Mouse (Mus musculus): ENCODE data around the gene Wdr41. TPM values are rescaled to one million over a fixed set of nuclear protein-coding genes. Genes with fewer than 3 reads are reported as not detected.

Wdr41 gene
- 10 to 100 TPM; 22.0 to 23.2 (median 22.8) TPM for total RNA-seq (2022)

DNA sequence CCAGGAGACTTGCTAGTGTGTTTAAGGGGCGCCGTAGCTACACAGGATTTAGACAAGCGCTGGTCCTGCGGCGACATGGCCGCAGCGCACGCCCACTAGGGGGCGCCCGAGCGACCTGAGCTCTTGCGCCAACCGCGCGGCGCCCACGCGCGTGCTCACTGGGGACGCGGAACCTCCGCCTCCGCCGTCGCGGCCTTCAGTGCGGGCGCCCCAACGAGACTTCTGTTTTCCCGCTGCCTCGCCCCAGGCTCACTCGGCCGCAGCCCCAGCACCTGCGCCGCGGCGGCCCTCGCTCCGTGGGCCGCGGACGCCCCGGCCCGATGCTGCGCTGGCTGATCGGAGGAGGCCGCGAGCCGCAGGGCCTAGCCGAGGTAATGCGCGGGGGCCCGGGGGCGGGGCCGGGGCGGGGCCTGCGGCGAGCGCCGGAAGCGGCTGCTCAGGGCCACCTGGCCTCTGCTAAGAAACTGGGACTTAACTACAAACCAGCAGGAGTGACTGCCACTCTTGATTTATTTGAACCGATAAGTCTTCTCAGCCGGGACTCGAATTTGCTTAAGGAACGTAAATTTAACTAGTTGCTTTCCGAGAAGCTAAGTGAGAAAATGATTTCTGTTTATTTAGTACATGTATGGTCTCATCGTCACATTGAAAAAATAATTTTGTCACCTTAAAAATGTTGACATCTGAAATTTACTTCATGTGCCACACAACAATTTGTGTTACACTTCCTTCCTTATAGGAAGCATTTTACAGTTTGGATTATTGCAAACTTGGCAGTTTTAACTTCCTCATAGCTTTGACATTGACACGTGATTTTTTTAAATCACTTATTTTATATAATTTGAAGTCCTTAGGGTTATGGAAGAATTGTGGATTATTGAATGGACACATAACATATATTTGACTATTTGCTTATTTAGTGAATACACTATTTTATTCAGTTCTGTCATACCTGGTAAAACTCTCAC is at the start of gene Wdr41:
Gene Wdr41, plus strand, starts transcription at position 126 of the 968 bp plus-strand sequence.
- DNase-seq (ENCODE audit: low spot score in 2 of 2): peak; percentile 78 to 91

DNA sequence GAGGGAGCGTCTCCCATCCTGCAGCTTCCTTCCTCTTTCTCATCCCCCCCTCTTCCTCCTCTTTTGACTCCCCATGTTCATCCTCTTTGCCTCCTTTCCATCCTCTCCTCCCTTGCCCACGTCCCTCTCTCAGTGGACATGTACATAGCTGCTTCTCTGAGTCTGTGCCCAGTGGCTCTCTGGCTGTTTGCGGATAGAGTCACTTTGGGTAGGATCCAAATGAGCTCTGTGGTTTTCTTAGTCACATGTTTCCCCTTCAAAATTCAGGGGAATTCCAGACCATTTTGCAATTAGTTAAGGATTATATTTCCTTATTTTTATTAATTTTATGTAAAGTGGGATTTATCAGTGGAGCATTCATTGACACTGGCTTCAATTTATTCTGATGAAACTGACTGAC is 48.1 kb upstream of the Wdr41 start:
- no peak for DNase-seq (ENCODE audit: low spot score in 2 of 2)

DNA sequence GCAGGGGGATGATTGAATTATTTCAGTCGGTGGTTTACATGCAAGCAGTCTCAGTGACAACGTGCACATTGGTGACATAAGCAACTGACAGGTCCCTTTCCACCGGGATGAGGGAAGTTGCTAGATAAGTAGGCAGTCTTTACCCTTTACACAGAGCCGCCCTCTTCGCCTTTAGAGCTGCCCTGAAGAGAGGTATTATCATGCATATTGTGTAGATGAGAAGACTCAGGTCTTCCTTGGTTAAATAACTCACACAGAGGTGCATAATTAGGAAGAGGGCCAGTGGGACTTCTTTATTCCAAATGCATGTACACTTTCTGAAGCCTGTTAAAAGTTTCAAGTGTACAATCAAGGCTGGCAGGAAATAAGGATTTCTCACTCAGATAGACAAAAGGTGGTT is 37.7 kb upstream of the Wdr41 start:
- no peak for DNase-seq (ENCODE audit: low spot score in 2 of 2)

DNA sequence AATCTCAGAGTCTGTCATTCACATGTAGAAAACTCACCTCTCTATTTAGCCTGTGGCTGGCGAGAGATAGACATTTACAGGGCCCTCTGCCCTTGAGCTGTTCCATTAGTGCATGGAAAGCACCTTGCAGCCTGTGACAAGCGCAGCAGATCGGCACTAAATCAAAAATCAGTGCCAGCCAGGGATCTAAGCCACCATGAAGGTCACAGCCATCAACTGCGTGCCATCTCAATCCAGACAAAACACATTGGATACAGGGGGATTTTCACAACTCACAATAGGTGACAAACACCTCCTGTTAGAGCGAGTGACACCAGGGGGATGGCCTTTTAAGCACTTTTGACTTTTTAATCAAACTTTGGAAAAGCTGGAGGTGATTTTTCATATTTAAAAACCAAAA is 36.0 kb upstream of the Wdr41 start:
- no peak for DNase-seq (ENCODE audit: low spot score in 2 of 2)

DNA sequence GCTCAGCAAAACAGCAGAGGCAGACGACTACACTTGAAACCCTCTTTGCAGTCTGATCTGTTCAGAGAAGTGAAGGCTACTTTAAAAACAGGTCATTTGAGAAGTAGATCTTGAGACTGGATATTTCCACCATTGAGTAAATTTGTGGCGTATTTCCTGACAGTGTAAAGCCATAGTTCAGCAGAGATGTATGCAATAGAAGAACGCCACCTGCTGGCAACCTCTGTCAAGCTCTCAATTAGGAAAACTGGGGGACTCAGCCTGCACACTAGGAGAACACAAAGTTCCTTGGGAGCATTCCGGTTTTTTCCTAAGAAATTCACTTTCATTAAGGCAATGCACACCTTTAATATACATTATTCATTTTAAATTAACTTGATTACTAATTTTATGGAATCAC is 34.9 kb upstream of the Wdr41 start:
- DNase-seq (ENCODE audit: low spot score in 2 of 2): peak; percentile 26 to 61

DNA sequence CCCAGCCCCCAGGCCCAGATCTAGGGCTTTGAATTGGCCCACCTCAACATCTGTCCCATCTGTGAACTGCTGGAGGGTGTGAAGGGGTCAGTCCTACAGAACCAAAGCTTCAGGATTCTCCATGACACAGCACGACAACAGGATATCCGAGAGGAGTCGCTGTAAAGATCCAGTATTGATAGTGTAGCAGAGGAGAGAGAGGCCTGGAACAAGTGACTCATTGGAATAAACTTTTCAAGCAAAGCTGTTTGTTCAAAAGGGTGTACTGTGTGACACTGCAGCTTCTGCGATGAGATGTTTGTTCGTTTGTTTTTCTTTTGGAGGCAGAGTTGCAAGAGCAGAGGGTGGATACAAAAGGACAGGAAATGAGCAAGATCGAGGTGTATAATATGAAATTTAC is 20.2 kb upstream of the Wdr41 start:
- DNase-seq (ENCODE audit: low spot score in 2 of 2): no peak

DNA sequence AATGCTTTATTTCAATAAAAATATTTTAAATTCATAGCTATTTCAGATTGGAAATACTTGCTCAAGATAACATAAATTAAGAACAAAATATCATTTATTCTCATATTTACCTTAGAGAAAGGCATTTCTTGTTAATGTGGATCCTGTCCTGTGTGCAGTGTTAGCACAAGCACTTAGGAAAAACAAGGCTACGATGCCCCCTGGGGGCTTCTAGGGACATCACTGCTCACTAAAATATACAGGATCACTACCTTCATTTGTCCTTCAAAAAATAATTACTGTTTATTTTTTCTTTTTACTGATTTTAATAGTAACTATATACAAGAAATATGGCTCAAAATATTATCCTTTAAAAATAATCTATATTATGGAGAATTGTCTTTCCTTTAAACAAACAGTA is 18.2 kb upstream of the Wdr41 start:
- no peak for DNase-seq (ENCODE audit: low spot score in 2 of 2)

DNA sequence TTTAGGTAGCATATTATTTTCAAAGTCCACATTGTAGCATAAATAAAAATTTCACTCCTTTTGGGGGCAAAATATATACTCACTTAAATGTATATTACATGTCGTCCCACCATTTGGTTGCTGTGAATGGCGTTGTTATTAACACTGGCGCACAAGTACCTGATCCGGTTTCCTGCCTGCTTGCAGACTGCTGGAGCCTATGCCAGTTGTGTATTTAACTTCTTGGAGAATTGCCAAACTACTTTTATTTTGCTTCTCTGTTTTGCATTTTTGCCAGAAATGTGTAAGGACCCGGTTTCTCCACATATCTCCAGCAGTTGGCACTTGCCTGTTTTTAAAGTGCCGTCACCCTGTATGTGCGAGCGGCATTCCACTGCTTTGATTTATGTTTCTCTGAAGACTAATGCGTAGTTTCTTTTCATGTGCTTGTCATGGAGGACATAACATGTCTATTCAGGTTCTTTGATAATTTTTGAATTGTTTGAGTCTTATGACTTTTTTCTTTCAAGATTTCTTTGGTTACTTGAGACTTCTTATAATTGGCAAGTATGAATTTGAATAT is 6.1 kb upstream of the Wdr41 start:
- no peak for DNase-seq (ENCODE audit: low spot score in 2 of 2)

DNA sequence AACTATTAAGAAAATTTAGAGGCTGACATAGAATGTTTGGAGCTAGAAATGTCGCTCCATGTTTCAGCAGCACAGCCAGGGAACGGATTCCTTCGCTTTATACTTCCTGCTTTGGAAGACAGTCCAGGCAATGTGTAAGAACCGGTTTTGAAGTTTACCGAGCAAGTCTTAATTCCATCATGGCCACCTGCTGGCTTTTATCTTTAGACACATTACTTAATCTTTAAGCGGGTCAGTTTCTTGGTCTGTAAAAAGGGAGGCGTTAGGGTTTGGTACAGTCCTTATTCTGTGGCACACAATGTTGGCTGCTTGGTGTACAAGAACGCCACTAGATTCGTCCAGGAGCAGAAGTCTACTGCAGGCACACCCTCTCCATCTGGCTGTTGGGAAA is 321 bp upstream of the Wdr41 start:
- DNase-seq (ENCODE audit: low spot score in 2 of 2): no peak

DNA sequence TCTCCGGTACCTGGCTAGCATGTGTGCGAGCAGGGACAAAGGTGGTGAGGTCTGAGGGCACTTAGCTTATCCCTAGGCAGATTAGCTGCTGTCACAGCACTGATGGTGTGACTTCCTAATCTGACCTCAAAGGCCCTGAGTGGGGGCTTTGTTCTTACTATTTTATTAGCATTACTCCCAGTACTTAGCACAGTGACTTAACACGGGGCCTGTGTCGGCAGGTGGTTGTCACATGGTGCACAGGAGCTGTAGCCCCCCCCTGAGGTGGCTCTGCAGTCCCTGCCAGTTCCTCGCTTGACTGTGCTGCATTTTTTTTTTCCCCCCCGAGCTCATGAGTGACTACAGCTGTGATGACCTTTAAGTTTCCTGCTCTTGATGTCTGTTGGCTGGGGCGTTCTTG is 2.9 kb downstream of the Wdr41 start:
- DNase-seq (ENCODE audit: low spot score in 2 of 2): no peak

DNA sequence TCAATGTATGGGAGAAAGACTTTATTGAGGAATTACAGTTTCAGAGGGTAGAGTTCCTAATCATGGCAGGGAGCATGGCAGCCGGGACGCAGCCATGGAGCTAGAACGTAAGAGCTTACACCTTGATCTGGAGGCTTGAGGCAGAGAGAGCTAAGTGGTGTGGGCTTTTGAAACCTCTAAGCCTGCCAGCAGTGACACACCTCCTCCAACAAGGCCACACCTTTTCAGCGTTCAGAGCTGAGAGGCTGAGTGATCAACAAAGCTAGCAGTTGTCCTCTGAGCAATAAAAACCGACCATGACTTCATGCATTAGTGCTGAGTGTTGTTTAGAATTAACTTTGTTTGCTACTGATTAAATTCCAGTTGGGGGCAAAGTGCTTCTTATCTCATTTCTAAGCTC is 14.4 kb downstream of the Wdr41 start:
- no peak for DNase-seq (ENCODE audit: low spot score in 2 of 2)

DNA sequence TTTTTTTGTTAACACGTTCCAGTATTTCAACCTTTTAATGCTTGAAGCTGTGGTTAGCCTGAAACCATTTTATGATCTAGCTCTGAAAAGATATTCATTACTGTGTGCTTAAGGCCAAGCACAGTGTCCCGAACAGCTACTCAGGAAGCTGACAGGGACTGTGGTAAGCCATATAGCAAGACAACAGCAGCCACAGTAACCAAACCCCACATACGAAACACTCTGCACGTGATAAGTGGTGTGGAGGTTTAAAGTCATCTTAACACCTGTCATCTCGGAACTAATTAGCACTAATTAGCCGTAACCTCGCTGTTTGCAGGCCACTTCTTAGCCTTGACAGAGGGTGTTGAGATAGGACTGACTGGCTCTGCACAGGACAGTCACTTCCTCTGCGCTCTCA is 31.1 kb downstream of the Wdr41 start:
- DNase-seq (ENCODE audit: low spot score in 2 of 2): no peak

DNA sequence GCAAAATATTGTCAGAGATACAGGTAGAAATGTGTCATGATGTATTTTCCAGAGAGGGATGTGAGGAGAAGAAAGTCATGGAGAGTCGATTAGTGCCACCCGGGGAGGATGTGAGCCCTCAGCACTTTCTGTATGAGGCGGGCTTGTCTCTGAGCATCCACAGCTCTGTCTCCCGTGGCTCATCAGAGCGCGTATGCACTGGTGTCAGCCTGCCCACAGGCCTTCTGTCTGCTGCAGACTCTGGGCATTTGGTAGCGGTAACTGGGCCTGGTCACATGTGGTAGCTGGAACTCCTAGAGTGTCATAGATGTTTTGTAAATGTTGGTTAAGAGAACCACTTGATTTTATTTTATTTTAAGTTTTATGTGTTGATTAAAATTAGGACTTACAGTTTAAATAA is 33.1 kb downstream of the Wdr41 start:
- DNase-seq (ENCODE audit: low spot score in 2 of 2): peak; percentile 51 to 60

DNA sequence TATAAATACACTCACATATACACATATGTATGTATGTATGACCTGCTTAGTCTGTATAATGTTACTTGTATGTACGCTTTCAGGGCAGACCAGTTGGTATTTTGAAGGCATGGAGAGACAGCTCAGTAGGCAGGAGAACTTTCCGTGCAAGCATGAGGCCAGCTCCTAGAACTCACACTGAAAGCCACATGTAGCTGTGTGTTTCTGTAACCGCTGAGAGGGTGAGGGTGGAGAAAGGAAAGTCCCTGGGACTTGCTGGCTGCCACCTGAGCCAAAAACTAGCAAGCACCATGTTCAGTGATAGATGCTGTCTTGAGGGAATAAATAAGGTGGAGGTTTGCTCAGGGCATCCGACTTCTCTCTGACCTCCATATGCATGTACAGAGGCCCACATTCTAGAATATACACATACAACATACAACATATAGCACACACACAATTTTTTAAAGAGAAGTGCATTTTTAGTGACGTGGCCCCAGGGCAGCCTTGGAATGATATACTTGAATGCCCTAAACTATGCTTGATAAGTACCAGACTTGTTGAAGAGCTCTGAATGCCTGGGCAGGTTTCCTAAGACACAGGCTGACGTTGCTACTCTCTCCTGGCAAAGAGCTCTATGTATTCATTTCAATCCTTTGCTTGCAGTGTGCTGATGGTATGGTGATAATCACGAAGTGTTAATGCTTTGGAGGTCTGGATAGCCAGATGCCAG is 35.6 kb downstream of the Wdr41 start:
- DNase-seq (ENCODE audit: low spot score in 2 of 2): no peak

DNA sequence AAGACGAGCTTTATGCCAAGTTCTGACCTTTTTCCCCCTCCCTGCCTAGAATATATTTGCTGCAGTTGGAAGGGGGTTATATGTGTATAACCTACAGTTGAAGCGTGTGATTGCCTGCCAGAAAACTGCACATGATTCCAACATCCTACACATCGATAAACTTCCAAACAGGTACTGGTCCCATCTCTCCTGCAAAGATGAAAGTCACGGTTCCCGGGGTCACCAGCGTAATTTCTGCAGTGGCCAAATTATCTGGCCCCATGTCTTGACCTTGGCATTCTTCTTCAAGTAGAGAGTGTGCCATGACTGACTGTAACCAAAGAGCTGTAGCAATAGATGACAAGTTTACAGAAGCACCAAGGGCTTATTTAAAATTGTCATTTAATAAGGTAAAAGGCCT is 41.1 kb downstream of the Wdr41 start:
- DNase-seq (ENCODE audit: low spot score in 2 of 2): no peak

DNA sequence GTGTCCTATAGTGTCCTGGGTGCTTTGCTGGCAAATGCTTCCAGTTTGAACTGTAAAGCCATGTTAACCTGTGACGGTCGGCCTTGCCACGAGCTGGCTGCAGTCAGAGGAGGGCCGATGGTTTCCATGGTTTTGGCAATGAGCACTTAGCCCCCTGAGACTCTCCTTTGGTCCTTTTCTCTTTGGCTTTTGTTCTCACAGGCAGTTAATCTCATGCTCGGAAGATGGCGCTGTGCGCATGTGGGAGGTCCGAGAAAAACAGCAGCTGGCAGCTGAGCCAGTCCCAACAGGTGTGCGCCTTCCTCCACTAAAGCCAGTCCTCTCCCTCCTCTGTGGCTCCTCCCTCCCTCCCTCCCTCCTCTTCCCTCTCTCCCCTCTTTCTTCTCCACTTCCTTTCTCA is 41.8 kb downstream of the Wdr41 start:
- peak; percentile 68 to 71 for DNase-seq (ENCODE audit: low spot score in 2 of 2)

DNA sequence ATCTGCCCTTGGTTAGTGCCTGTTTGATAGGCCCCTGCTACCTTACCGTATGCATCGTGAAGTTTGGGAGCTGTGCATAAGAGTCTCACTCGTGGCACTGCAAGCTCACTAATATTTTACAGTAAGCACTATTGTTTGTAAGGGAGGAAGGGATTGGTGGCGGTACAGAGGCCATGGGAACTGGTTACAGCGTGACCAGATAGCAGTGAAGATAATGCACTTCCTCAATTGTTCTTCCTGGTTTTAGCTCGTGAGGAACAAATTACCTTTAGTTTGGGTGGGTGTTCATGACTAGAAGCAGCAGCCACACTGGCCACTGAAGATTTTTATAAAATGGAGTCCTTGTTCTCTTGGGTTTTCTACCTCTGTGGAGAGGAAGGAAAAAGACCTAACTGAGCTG is 43.2 kb downstream of the Wdr41 start:
- no peak for DNase-seq (ENCODE audit: low spot score in 2 of 2)

DNA sequence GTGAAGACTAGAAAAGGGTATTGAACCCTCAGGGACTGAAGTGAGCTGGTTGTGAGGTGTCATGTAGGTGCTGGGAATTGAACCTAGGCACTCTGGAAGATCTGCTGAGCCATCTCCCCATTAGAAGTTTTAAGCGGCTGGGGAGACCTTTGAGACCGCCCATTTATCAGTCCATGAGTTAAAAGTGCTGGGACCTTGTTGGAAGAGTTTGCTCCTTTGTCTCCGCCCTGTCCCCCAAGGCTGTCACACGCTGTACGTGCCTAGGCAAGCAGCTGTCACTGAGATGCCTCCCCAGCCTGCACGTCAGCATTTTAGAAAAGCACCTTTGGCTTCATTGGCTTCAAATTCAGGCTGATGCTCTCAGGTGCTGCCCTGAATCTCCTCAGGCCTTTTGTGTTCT is 44.1 kb downstream of the Wdr41 start:
- DNase-seq (ENCODE audit: low spot score in 2 of 2): no peak

DNA sequence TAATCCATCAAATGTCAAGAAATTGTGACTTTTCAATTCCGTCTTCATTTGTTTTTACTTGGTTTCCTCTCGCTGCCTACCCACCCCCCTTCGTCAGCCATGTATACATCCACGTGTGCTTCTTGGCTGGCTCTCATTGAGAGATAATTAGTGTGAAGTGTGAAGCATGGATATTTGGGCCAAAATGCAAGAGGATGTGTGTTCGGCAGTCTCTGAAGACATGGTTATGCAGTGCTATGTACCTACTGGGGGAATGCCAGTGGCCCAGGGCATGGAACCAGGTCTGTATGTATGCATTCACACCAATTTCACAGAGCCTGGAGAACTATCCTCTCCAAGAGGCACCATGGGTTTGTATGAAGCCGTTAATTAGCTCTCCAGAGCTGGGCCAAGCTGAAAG is 54.7 kb downstream of the Wdr41 start:
- DNase-seq (ENCODE audit: low spot score in 2 of 2): no peak

DNA sequence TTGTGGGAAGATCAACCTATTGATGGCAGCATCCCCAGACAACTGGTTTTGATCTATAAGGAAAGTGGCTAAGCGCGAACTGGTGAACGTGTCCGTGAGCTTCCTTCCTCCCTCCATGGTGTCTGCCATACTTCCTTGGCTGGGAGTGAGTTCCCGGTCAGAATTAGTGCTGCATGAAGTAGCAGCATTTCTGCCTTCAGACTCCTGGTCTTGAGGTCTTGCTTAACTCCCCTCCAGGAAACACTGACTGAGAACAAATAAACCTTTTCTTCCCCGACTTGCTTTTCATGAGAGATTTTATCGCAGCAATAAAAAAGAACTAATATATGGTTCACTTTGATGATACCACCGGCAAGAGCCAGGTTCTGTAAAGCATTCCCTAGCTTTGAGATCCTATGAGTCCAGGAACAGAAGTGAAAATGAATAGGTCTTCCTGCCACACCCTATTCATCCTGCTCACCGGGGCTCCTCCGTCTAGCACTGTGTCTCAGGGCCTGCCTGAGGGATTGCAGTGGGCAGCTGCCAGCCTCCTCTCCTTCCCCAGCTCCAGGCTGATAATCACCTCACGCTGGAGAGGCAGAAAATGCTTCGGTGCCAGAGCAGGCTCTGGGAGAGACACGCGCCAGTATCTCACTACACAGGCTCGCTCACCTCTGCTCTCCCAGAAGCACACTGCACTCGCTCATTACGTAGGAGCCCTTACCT is 56.1 kb downstream of the Wdr41 start:
- DNase-seq (ENCODE audit: low spot score in 2 of 2): no peak

DNA sequence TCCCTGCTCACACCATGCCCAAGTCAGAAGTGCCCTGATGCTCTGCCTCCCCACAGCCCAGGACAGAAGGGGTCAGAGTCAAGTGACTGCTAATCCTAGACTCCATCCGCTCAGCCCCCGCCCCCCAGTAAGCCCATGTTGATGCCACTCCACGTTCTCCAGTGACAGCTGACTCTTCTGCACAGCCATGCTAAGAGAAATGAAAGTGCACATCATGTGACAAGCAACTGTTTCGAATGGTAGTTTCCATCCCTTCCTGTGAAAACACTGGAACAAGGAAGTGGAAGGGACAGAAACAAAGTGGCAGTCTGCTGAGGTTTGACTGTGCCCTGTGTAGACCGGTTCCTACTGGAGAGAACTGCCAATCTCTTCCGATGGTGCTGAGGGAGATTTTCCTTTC is 56.8 kb downstream of the Wdr41 start:
- DNase-seq (ENCODE audit: low spot score in 2 of 2): no peak

DNA sequence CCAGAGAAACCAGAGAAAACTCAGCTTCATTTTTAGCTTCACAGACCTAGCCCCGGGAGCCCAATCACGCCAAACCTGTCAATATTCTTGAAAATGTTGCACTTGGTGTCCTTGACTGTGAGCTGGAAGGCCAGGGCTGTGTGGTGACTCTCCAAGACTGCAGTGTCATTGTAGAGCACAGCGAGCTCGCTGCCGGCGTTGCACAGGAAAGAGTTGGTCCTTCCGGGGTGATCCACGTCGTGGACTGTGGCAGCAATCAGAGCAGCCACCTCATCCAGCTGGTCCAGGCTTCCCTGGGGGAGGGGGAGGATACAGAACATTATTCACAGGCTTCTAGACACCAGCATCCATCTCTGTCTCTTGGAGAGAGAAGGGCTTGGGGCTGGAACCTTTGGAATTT is 58.0 kb downstream of the Wdr41 start:
- no peak for DNase-seq (ENCODE audit: low spot score in 2 of 2)

All from layer of hippocampus, adult 8-10 months (tissue).